Mouse (Mus musculus) heart, adult 8-10 months (tissue): Measurements from ENCODE around the gene Uba2. TPM values are rescaled to one million over a fixed set of nuclear protein-coding genes. Genes with fewer than 3 reads are reported as not detected.
A peak's percentile ranks its signal among the peaks of the same experiment; 100 is the strongest.
"Not testable (repeated sequence)": the region's sequence is repeated elsewhere in the genome, so short reads cannot be mapped to it uniquely, and the experiment has no call there.

Experiments used
- DNase-seq: peaks from one replicate; pipeline ENCODE4 v3.0.0; 2022; ENCODE audit warnings: low spot score
- total RNA-seq, 4 experiments: library from RNA; stranded (reverse); gene quantifications; 2 replicates each; pipeline ENCODE4 v1.2.4; 2022

The Uba2 gene
- total RNA-seq, 4 experiments from 2014 or later, result 26.8 to 32.8 (median 29.9) TPM

DNA sequence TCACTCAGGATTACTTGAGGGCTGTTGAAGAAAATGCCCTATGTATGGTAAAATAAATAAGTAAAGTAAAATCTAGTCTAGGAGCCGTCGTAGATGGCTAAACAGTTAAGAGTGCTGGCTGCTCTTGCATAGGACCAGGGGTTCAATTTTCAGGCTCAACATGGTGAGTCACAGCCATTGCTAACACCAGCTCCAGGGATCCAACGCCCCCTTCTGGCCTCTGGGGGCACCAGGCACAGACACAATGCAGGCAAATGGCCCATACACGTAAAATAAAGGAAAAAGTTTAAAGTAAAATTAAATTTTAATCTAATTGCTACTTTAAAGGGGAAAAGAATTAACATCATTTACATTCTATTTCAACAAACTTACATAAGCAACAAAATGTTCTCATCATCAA is 2.5 kb downstream of the Uba2 start:
- no peak for DNase-seq

DNA sequence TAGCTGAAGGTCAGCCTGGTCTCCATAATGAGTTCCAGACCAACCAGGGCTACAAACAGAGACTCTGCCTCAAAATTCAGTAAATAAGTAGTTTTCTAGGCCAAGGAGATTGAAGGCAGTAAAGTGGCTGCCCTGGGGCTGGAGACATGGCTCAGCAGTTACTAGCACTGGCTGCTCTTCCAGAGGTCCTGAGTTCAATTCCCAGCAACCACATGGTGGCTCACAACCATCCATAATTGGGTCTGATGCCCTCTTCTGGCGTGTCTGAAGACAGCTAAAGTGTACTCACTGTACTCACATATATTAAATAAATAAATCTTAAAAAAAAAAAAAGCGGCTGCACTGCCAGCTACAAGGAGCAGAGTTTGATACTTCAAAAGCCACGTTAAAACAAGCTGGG is 3.4 kb downstream of the Uba2 start:
- DNase-seq, result no peak

DNA sequence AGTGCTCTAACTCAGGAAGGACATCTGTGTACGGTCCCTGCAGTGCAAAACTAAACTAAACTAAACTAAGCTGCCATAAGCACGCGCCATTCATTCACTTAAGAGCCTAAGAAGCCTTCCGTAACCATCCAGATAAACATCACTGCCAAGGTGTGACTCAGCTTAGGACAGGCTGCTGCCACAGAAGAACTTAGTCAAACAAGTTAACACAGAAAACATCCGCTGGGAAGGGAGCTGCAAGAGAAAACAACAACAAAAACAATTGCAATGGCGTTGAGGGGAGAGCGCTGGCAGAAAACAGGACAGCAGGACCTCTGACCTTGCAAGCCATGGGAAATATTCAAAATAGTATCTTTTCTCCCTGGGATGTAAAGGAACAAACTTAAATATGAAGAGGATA is 4.7 kb downstream of the Uba2 start:
- DNase-seq, result no peak

DNA sequence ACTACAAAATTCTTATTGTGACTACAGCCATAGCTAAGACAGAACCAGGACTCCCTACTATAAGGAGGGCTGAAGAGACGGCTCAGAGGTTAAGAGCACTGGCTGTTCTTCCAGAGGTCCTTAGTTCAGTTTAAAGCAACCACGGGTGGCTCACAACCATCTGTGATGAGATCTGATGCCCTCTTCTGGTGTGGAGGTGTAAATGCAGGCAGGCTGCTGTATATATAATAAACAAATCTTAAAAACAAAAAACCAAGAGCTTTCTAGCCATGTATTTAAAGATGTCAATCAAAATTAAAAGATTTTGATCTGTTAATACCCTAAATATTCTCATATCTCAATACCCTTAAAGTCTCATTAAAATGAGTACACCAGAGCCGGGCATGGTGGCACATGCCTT is 10.2 kb downstream of the Uba2 start:
- DNase-seq, result no peak

DNA sequence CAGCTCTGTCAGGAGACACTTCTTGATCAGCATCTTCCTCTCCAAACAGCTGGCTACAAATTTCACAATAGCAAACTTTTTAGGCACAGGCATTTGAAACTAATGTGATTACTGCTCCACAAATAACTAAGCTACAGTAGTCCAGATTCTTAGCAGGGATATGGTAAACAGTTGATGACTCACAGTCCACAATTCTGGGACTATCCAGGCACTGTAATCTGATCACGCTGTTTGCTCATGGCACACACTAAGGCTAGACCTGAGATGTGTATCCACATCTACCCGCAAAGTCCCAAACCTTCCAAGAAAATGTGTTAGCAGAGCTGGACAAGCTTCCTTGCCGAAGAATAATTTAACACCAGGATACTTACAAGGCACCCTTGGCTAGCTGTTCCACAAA is 11.4 kb downstream of the Uba2 start:
- no peak for DNase-seq

DNA sequence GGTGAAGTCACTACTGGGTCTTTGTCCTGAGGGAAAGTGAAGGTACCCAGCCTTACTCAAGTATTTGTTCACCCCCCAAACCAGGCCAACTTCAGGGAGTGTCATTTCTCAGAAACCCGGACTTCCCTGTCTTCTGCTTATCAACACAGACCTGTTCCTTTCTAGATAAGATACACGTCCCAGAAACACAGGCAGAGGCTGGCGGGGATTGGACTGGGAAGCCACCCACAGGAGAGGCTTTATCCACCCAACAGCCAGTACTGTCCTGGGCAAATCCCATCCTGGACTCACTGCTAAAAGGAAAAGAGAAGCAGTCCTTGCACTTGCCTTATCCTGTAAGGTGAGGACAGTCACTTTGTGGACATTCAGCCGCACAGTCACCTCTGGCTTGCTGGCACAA is 22.2 kb downstream of the Uba2 start:
- no peak for DNase-seq

DNA sequence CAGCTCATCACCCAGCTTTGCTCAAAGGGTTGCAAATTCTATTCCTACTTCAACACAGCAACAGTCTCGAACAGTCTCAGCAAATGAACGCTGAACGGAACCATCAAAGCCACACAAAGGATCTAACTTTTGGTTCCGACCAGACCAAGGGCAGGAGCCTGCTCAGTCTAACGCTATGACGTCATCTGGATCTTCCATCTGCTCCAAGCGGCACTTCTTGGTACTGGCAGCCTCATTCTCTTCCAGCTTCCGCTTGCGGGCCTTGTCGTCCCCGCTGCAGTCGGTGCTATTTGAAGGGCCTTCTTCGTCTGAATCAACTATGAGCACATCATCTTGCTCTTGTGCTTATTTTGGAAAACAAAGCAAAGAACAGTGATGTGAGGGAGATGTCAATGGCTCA is 28.3 kb downstream of the Uba2 start:
- no peak for DNase-seq

DNA sequence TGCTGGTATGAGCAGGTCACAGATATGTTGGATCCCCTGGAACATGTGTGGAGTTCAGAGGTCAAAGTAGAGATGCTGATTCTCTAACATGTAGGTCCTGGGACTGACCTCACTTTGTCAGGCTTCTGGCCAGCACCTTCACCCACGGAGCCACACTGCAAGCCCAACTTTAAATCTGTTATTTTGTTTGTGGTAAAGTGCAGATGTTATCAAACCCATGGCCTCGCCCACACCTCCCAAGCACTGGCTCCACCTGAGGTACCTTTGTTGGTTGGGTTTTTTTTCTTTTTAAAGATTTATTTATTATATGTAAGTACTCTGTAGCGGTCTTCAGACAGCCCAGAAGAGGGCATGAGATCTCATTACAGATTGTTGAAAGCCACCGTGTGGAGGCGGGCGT is 29.9 kb downstream of the Uba2 start:
- no peak for DNase-seq

DNA sequence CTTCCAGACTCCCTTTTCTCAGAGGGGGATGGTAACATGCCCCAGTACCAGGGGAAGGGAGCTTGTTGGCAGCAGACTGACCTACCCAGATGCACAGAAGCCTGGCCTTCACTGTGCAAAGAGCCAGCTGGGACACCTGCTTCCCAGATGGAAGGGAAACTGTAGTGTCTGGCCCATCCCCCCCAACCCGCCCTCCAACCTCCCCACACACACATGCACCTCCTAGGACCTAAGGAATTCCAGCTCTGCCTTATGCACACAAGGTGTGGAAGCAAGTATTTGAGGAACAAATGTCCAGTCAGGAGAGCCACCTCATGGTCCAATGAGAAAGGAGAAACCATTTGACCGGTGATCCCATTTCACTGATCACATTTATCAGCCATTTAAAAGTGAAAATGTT is 35.1 kb downstream of the Uba2 start:
- no peak for DNase-seq

DNA sequence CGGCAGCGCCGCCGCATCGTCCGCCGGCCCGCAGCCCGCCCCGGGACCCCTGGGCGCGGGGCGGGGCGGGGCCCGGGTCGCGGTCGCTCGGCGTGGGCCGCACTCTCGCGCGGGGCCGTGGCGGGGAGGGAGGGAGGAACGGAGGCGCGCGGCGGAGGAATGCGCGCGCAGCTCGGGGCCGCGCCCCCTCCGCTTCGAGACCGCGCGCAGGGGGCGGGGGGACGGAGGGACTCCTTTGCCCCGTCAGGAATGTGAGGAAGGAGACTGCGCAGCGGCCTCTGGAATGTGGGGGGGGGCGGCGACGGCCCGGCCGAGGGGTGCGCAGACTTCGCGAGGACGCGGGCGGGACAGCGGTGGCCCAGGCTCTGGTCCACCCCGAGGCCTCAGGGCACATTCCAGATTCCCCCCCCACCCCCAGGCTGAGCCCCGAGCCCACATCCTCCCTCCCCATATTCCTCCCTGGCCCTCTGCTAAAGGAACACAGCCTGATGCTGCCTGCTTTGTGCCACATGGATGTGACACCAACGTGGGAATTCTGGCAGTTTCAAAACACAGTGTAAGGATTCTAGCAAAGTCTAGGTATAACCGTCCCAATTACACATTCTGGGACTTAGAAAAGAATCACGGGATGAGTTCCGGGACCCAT is 36.2 kb downstream of the Uba2 start, which contains the start of gene Wtip:
Gene Wtip (minus strand): TSS at position 152 of the 646 bp plus-strand sequence.
- DNase-seq, result peak; percentile 53

DNA sequence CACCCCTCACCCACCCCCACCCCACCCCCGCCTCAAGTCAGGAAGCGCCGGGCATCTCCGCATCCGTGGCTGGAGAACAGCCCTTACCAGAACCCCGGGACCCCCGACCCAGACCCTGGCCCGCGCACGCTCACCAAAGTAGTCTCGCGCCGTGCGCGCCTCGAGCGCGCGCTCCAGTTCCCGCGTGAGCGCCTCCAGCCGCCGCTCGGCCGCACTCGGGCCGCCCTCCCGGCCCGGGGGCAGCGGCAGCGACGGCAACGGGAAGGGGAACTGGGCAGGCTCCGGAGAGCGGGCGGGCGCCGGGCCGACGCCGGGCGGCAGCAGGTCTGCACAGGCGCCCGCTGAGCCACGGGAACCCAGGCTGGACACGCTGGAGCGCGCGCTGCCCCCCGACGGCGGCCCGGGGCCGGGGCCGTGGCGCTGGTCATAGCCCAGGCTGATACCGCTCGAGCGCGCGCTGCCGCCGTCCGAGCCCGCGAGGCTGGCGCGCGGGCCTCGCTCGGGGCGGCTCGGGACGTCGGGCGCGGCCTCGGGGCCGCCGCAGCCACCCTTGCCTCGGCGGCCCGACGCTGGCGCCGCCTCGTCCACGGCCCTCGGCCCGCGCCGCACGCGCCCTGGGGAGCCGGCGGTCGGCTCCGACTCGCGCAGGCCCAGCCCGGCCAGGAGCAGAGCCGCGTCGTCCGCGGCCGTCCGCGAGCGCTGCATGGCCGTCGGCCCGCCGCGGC is 36.9 kb downstream of the Uba2 start:
- no peak for DNase-seq

DNA sequence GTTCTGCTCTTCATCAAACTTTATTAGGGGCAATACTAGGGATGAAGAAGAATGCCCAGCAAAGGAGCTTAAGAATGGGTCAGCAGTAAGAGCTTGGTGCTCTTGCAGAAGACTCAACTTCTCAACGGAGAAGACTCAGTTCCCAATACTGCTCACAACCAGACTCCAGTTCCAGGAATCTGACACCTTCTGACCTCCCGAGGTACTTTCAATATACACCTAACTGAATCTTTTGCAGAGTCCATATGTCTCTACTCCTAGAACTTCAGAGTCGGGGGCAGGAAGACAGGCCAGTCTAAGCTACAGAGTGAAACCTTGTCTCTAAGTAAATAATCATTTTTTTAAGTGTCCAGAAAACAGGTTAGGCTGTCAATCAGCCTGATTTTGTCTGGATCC is 37.4 kb downstream of the Uba2 start:
- DNase-seq, result no peak

DNA sequence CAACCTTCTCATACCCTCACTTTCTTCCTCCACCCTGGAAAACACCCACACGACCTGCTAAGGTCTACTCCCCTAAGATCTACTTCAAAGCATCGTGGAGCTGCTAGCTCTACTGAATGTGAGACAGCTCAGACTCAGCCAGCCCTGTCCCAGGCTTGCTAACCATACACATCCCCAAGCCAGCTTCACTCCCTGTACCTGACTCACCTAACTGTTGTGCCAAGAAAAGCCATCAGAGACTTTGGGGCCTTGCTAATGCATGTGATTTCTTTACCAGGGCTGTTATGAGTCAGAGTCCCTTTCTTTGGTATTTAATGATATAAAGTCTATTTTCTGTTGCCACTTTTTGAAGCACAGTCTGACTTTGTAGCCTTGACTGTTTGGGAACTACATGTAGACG is 38.3 kb downstream of the Uba2 start:
- DNase-seq, result no peak

DNA sequence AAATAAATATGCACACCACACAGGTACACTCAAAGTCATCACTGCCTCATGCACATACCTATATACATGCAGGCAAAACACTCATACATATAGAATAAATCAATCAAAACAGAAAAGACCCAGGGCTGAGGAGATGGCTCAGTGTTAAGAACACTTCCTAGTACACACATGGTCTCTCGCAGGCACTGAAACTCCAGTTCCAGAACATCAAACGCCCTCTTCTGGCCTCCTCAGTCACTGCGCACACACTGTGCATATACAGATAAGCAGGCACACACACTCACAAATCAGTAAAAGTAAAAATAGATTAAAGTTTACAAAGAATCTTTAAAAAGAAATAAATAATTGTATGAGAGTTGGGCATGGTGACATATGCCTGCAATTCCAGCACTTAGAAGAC is 43.1 kb downstream of the Uba2 start:
- DNase-seq, result no peak

DNA sequence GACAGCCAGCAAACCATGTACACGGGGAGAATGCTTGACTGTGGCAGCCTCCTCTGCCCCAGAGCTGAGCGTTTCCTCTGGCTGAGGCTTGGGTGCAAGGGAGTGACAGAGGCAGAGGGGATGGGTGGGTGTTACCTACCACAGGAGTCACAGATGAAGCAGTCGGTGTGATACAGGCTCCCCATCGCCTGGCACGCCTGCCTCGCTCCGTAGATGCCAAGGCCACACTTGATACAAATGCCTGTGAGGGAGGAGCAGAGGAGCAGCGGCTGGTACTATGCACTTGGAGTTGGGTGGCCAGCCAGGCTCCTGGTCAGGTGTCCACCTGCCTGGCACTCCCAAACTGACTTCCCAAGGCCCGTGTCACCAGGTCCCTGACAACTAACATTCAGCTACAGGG is 44.1 kb downstream of the Uba2 start:
- DNase-seq, result no peak

DNA sequence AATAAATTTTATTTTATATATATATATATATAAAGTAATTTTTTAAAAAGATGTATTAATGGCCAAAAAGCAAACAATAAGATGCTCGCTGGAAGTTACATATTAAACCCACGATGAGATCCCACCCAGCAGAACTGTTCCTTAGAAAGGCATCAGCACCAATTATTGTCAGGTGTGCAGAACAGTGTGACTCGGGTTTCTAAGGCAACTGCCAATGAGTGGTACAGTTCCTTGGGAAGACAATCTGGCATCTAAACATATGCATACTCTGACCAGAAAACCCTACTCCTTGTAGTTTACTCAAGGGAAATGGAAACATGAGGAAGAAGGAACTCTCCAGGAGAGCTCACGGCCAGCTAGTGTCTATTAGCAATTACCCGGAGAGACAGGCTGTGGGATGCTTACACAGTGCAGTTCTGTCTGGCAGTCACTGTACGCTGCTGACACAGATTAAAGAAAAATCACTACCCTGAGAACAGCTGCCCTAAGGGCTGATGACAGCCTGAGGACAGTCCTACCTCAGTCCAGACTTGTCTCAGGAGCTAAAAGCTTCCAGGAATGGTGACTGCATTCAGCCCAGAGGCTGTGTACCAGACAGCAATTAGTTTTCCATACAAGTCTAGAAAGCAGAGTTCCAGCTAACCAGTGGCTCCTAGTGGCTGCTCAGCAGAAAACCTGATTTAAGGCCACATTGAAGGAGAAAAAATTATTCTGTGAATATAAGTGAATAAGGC is 46.2 kb downstream of the Uba2 start:
- no peak for DNase-seq

DNA sequence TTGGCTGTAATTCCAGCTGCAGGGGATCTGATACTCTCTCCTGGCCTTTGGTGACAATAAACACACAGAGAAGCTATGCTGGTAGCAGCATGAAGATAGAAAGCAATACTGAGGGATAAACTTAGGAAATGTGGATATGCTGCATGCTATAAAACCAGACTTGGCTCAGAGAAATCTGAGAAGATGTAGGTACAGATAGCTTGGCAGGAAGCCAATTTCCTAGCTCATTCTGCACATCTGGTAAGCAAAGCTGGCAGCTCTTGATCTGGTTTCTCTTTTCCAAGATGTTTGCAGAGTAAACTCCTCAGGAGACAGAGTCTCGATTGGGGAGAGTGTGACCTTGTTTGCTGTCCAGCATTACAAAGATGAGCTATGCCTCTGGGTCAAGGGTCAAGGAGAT is 48.8 kb downstream of the Uba2 start:
- not testable (repeated sequence) for DNase-seq

DNA sequence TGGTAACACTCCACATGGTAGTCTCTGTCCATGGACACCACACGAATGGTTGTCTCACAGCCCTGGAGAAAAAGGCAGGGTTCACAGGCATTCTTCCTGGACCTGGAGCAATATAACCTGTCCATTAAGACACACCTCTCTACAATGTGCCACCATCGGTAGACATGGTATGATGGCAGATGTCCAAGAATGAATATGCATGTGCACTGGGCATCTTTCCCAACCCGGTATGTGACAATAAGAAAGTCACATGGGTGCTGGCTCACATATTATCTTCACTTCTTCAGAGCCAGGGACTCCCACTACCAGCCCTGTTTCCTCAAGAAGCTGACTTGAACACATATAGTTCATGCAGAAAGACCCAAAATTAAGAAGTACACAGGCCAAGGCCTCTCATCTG is 52.8 kb downstream of the Uba2 start:
- DNase-seq, result no peak

DNA sequence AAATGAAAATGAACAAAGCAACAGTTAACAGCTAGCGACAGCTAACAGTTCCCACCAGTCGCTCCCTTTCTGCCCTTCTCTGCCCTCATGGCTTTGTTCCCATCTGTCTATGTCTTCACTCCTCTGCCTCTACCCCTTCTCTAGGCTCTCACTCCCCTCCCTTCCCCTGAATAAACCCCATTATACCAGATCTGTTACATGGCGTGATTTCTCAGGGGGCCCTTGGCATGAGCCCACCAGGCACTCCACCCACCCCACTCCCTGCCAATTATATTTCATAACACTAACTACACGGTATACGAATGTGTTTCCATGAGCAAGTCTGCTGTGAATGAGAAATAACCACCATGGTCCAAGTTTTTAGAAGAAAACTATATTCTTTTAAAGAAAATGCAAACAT is 60.2 kb downstream of the Uba2 start:
- no peak for DNase-seq

DNA sequence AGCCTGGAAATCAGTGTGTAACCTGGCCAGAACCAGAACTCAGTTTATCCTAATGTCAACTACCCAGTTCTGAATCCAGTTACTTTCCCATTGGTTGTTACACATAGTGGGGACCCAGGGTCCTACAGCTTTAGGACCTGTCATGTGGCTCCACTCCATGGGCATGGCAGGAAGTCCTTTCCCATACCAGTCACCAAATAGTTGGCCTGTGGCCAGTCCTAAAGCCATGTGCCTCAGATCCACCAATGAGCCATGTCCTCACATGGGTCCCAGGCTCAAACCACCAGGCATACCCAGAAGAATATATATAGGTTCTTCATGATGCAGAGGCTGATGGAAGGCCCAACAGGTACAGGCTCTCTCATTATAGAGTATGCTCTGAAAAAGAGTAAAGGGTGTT is 68.1 kb downstream of the Uba2 start:
- no peak for DNase-seq

DNA sequence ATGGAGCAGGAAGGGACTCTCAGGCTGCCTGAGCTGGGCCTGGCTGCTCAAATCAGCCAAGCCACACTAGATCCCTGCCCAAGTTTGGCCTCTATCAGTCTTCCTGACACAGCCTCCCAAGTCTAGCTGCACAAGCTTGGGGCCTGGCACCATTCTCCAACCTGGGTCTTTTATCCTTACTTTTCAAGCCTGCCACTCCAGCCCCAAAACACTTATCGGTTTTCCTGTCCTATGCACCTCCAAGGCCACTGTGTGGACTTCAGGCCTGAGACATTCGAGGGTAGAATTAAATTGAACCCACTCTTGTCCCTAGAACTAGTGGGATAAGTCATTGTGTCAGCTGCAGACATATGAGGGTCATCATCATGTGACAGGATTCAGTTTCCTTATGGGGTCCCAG is 69.4 kb downstream of the Uba2 start:
- DNase-seq, result no peak

DNA sequence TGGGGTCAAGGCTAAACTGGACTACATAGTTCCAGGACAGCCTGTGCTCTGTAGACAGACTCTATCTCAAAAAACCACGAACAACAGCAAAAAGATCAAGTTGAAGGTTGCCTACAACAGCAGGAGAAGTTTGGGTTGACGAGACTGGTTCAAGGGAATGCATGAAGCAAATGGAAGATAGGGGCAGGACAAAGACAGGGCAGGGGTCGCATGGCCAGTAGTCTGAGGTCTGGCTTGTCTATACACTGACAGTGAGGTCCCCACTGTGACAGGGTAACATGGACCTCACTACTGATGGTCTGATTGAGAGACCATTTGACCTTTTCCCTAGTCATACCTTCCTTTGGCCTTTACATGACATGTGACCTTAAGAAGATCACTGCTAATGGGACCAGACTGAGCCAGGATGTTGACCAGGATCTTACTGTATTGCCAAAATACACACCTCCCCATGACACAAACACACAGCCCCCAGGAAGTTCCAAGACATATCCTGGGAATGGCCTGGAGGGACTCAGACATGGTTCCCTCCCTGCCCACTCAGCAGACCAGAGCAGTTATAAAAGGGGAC is 74.4 kb downstream of the Uba2 start, which contains the start of gene Scgb1b30:
Gene Scgb1b30 (plus strand): TSS at position 521 of the 571 bp plus-strand sequence.
- DNase-seq, result no peak
